Mouse (Mus musculus) hindbrain, embryonic 12.5 days (tissue): ENCODE data around the gene Tdrd12. TPM values are rescaled to one million over a fixed set of nuclear protein-coding genes. Genes with fewer than 3 reads are reported as not detected.

Experiments
- polyA plus RNA-seq: library from polyadenylated mRNA; unstranded; fragments of >200 nt; fragmentation: Nextera tagmentation; extraction: Ambion mirVana; gene quantifications from 2 replicates; pipeline ENCODE4 v1.2.1, GENCODE M21; 2016

Tdrd12 gene
- polyA plus RNA-seq, 1 experiment from 2014 or later = 0.66 TPM

Other genes with a start within 250 kb of the Tdrd12 start
- 21.3 and 22.5 TPM in 2 replicates for gene Gpatch1, start 219.3 kb downstream of the Tdrd12 start, polyA plus RNA-seq
- gene Rhpn2, start 203.6 kb downstream of the Tdrd12 start, polyA plus RNA-seq = 3.8 and 4.0 TPM in 2 replicates
- 21.1 and 24.4 TPM in 2 replicates for gene Faap24, start 140.9 kb downstream of the Tdrd12 start, polyA plus RNA-seq
- 38.9 and 41.0 TPM in 2 replicates for gene Cep89, start 140.7 kb downstream of the Tdrd12 start, polyA plus RNA-seq
- not detected in 2 replicates for gene Slc7a9, start 88.9 kb downstream of the Tdrd12 start, polyA plus RNA-seq
- gene Nudt19, start 18.6 kb upstream of the Tdrd12 start, polyA plus RNA-seq = 41.0 and 43.9 TPM in 2 replicates
- 0.12 and 0.16 TPM in 2 replicates for gene Rgs9bp, start 47.8 kb upstream of the Tdrd12 start, polyA plus RNA-seq
- 30.3 and 32.1 TPM in 2 replicates for gene Ankrd27, start 48.5 kb upstream of the Tdrd12 start, polyA plus RNA-seq
- 257 and 263 TPM in 2 replicates for gene Pdcd5, start 109.8 kb upstream of the Tdrd12 start, polyA plus RNA-seq
- gene Dpy19l3, start 216.7 kb upstream of the Tdrd12 start, polyA plus RNA-seq = 38.9 and 40.8 TPM in 2 replicates